Mouse (Mus musculus) ES-Bruce4 (cell line): ENCODE measurements at regions not wholly inside any gene's neighbourhood (a gene's known extent, or its start where the extent isn't known, plus 50 kb on each side); places are given as distances from the start of the nearest gene placed in this dataset.

Experiments
- CTCF ChIP-seq: IDR thresholded peaks from one replicate; pipeline ENCODE4 v1.8.1; 2011; ENCODE audit warnings: low read depth, low read length
- EP300 ChIP-seq: IDR thresholded peaks from 2 replicates; pipeline ENCODE4 v1.6.1; 2011; ENCODE audit warnings: low read depth, low read length; ENCODE audit not compliant: insufficient read depth

DNA sequence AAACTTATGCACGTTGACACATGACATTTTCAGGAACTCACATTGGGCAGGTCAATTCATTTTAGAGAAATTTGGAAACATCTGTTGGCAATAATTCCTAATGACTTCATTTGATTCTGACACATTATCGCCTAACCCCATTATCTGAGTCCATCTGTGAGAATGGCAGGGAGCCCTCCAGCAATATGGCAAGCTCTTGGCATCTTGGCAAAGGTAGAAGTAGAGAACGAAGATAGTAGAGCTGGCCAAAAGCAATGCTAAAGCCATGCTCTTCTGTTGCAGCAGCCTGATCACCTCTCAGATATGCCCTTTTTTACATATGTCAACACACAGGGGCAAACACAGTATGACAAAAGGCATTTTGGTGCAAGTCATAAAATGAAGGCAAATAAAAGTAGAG lies 536.4 kb upstream of the Ins1 start:
- TF ChIP-seq CTCF (no peak), EP300 (no peak)
